Mouse (Mus musculus) forebrain, embryonic 16.5 days (tissue): ENCODE data around the gene Unc93b1. TPM values are rescaled to one million over a fixed set of nuclear protein-coding genes. Genes with fewer than 3 reads are reported as not detected.

Experiments used
- ATAC-seq: fragments of 200-750 bp; cut with Nextera tagmentation; 2 replicates; pipeline ENCODE4 v1.8.0; 2017; ENCODE audit warnings: mild to moderate bottlenecking, moderate library complexity
- H3K27ac ChIP-seq: fragments of 300-500 bp; sonication (generic); 2 replicates; pipeline ENCODE4 v1.5.1; 2014; ENCODE audit warnings: low read length, control low read depth
- H3K27me3 ChIP-seq: fragments of 300-500 bp; sonication (generic); replicated peaks from 2 replicates; pipeline ENCODE4 v1.6.1; 2014; ENCODE audit warnings: low read length; ENCODE audit not compliant: control insufficient read depth, insufficient read depth
- H3K36me3 ChIP-seq: fragments of 300-500 bp; sonication (generic); 2 replicates; pipeline ENCODE4 v1.6.1; 2014; ENCODE audit not compliant: control insufficient read depth, insufficient read depth
- H3K4me1 ChIP-seq: fragments of 300-500 bp; sonication (generic); replicated peaks from 2 replicates; pipeline ENCODE4 v1.6.1; 2014; ENCODE audit warnings: low read length; ENCODE audit not compliant: control insufficient read depth, insufficient read depth
- H3K4me2 ChIP-seq: fragments of 300-500 bp; sonication (generic); 2 replicates; pipeline ENCODE4 v1.6.1; 2014; ENCODE audit warnings: mild to moderate bottlenecking, low read length, control low read depth
- H3K4me3 ChIP-seq: fragments of 300-500 bp; sonication (generic); replicated peaks from 2 replicates; pipeline ENCODE4 v1.5.1; 2014; ENCODE audit warnings: mild to moderate bottlenecking, low read length, control low read depth
- H3K9ac ChIP-seq: fragments of 300-500 bp; sonication (generic); replicated peaks from 2 replicates; pipeline ENCODE4 v1.6.1; 2014; ENCODE audit warnings: low read depth, low read length, control low read depth
- H3K9me3 ChIP-seq: fragments of 300-500 bp; sonication (generic); 2 replicates; pipeline ENCODE4 v1.6.1; 2016; ENCODE audit warnings: low read length; ENCODE audit not compliant: control insufficient read depth
- WGBS: fragments of 180-500 bp; shearing (Covaris S2); extraction: QIAGEN DNeasy Blood & Tissue Kit; methylation state at CpG from one replicate; pipeline ENCODE4 v1.1.7; 2014; 5-methylcytosine and 5-hydroxymethylcytosine counted together
- polyA plus RNA-seq: library from polyadenylated mRNA; unstranded; fragments of >200 nt; fragmentation: Nextera tagmentation; extraction: Ambion mirVana; gene quantifications from 2 replicates; pipeline ENCODE4 v1.2.1, GENCODE M21; 2015

The Unc93b1 gene
- polyA plus RNA-seq, 1 experiment from 2014 or later: 7.7 TPM

DNA sequence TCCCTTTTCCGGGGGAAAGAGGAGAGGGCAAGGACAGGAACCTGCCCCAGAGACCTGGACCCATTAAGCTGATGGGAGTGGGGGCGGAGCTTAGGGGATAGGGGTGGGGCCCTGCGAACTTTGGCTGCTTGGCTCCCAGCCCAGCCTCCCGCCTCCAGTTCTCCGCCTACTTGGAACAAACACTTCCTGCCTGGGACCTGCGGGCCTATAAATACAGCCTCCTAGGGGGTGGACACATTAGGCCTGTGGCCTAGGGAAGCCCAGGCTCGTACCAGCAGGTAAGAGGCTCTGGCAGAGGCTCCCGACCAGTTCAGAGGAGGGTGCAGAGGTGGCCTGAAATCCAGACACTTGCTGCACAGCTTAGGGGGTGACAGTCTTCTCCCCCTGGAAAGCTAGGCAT is 51.3 kb downstream of the Unc93b1 start, which contains the start of gene Acy3:
Acy3 (plus strand) TSS at position 237 of the 400 bp plus-strand sequence.
- no peak within 1 kb of the TSS for H3K27ac ChIP-seq
- H3K27me3 ChIP-seq: no peaks in the 10 kb centered on the region
- no peak for ATAC-seq
- H3K9me3 ChIP-seq: no peaks in the 10 kb centered on the region
- H3K9ac ChIP-seq: no peak within 1 kb of the TSS
- H3K4me2 ChIP-seq: no peak within 1 kb of the TSS
- no peaks in the 10 kb centered on the region for H3K36me3 ChIP-seq
- H3K4me3 ChIP-seq: no peak within 1 kb of the TSS
- no peaks in the 10 kb centered on the region for H3K4me1 ChIP-seq
- 10% methylated on average over 8 of the region's 8 CpGs for WGBS

DNA sequence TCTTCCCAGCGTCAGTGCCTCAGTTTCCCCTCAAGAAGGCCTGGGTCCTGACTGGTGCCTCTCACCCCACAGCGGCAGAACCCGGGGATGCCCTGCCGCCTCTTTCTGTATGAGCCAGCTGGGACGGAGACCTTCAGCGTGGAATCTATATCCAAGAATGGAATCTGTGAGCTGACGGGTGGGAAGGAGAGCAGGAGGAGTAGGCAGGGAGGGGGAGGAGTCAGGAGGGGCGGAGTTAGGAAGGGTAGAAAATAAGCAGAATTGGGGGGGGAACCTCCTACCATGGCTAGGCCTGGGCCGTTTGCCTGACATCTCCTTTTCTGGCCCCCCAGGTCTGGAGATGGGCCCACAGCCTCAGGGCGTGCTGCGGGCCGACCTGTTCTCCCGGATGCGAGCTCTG is 53.1 kb downstream of the Unc93b1 start:
- no peaks in the 10 kb centered on the region for H3K9me3 ChIP-seq
- no peaks in the 10 kb centered on the region for H3K4me1 ChIP-seq
- H3K27ac ChIP-seq: no peak overlapping the region
- H3K9ac ChIP-seq: no peak overlapping the region
- no peaks in the 10 kb centered on the region for H3K27me3 ChIP-seq
- no peak overlapping the region for H3K4me3 ChIP-seq
- 86% methylated on average over 14 of the region's 14 CpGs for WGBS
- H3K4me2 ChIP-seq: no peak overlapping the region
- H3K36me3 ChIP-seq: no peaks in the 10 kb centered on the region
- no peak for ATAC-seq

DNA sequence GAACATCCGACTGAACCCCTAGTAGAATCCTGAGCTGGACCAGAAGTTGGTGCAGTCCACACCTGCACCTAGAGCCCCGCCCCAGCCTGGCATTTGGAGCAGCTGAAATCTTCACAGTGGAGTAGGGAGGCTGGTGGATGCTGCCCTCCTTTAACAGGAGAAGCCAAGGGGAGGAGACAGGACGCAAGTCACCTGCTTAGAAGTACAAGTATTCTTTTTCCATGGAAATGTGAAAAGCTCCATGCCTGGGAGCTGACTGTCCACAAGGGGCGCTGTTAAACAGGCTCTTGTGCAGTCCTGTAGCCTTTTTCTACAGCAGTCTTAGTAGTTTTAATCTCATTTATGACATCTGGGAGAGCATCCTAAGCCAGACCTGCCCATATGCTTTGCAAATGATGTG is 53.8 kb downstream of the Unc93b1 start:
- Histone ChIP-seq H3K27me3 (no peaks in the 10 kb centered on the region), H3K9ac (no peak overlapping the region), H3K9me3 (no peaks in the 10 kb centered on the region), H3K4me3 (no peak overlapping the region), H3K27ac (no peak overlapping the region), H3K36me3 (no peaks in the 10 kb centered on the region), H3K4me2 (no peak overlapping the region), H3K4me1 (no peaks in the 10 kb centered on the region)
- 86% methylated on average over 4 of the region's 4 CpGs for whole genome bisulfite sequencing
- ATAC-seq: no peak

DNA sequence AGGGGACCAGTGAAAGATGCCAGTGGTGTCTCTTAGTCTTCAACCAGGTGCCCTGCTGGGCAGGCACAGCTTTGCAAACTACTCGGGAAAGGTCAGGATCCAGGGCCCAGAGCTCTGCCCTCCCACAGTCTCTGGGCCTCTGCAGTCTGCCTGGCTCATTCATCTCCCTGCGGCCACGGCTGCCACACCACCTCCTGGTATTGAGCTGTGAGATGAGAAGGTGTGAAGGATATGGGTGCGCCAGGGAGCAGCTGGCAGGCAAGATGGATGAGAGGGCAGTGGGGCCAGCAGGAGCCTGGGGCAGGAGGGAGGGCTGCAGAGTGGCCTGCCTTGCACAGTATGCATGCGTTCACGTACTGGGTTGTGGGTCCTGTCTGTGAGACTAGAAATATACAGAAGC is 55.8 kb downstream of the Unc93b1 start:
- Histone ChIP-seq H3K9ac (no peak overlapping the region), H3K9me3 (no peaks in the 10 kb centered on the region), H3K27ac (no peak overlapping the region), H3K4me3 (no peak overlapping the region), H3K36me3 (no peaks in the 10 kb centered on the region), H3K4me1 (no peaks in the 10 kb centered on the region), H3K4me2 (no peak overlapping the region), H3K27me3 (no peaks in the 10 kb centered on the region)
- ATAC-seq: no peak
- WGBS: 73% methylated on average over 6 of the region's 6 CpGs

DNA sequence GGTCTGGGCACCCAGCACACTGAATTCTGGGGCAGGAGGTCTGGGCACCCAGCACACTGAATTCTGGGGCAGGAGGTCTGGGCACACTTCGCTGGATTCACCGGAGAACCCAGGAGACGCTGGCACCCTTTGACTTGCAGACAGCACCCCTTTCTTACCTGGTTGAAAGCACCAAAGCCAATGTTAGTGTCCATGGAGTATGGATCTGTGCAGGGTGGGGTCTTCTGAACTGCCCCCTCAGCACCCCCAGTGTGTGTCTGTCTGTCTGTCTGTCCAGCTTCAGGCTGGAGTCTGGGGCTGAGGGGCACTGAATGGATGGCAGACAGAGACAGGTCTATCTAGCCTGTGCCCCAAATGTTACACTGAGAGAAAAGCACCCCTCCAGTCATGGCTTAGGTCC is 56.6 kb downstream of the Unc93b1 start:
- Histone ChIP-seq H3K9me3 (no peaks in the 10 kb centered on the region), H3K9ac (no peak overlapping the region), H3K27ac (no peak overlapping the region), H3K36me3 (no peaks in the 10 kb centered on the region), H3K4me1 (no peaks in the 10 kb centered on the region), H3K4me2 (no peak overlapping the region), H3K27me3 (no peaks in the 10 kb centered on the region), H3K4me3 (no peak overlapping the region)
- no peak for ATAC-seq
- WGBS: 97% methylated on average over 3 of the region's 3 CpGs

DNA sequence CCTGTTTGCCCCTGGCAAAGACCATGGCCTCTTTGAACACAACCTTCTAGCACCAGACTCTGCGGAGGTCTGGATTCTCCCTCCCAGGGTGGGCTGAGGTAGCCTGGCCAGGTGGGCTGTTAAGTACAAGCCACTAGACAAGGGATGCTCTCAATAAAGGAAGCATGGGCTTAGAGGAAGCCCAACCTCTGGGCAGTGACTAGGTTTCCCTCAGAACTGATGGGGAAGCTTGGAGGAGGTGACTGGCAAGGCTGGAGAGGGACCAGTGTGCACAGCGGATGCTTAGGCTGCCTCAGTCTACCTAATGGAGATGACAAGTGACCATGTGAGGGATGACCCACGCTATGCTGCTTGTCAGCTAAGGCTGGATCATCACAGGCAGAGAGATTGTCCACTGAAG is 57.0 kb downstream of the Unc93b1 start:
- ATAC-seq: no peak
- 82% methylated on average over 3 of the region's 3 CpGs for WGBS
- Histone ChIP-seq H3K27ac (no peak overlapping the region), H3K4me2 (no peak overlapping the region), H3K36me3 (no peaks in the 10 kb centered on the region), H3K9ac (no peak overlapping the region), H3K4me1 (no peaks in the 10 kb centered on the region), H3K4me3 (no peak overlapping the region), H3K9me3 (no peaks in the 10 kb centered on the region), H3K27me3 (no peaks in the 10 kb centered on the region)

DNA sequence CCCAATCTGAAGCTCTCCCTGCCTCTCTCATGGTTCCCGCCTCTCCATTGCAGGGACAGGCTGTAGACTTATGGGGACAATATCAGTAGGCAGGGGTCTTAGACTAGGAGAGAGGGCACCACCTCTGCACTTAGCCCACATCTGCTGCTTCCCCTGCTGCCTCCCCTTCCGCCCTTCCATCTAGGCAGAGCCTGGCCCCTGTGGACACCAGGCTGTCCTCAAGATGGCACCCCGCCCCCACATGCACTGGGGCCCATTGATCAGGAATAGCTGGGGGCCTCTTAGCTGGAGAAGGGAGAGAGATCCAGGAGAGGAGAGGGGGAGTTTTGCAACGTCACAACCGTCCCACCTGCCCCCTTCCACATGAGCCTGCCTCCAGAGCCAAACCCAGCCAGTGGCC is 57.4 kb downstream of the Unc93b1 start, which contains the start of gene Tbx10:
Tbx10 (plus strand) TSS at position 337 of the 400 bp plus-strand sequence.
- H3K4me1 ChIP-seq: no peaks in the 10 kb centered on the region
- WGBS: 54% methylated on average over 5 of the region's 5 CpGs
- no peak within 1 kb of the TSS for H3K9ac ChIP-seq
- H3K4me2 ChIP-seq: no peak within 1 kb of the TSS
- H3K4me3 ChIP-seq: no peak within 1 kb of the TSS
- no peaks in the 10 kb centered on the region for H3K27me3 ChIP-seq
- H3K9me3 ChIP-seq: no peaks in the 10 kb centered on the region
- H3K27ac ChIP-seq: no peak within 1 kb of the TSS
- no peak for ATAC-seq
- H3K36me3 ChIP-seq: no peaks in the 10 kb centered on the region

DNA sequence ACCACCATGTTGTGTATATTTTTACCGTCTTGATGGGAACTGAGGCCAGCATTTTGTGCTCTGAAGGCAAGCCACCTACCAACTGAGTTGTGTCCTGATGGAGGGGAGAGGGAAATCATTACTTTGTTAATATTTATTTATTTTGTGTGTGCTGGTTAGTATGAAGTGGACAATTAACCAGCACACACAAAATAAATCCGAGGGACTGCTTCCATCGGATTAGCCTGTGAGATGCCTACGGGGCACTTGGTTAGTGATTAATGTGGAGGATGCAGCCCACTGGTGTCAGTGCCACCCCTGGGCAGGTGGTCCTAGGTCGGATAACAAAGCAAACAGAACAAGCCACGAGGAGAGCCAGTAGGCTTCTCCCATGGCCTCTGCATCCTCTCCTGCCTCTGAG is 59.9 kb downstream of the Unc93b1 start:
- Histone ChIP-seq H3K36me3 (no peaks in the 10 kb centered on the region), H3K27ac (no peak overlapping the region), H3K4me1 (peaks cover 5% of the 10 kb centered on the region), H3K27me3 (no peaks in the 10 kb centered on the region), H3K9me3 (no peaks in the 10 kb centered on the region), H3K4me2 (no peak overlapping the region), H3K9ac (no peak overlapping the region), H3K4me3 (no peak overlapping the region)
- ATAC-seq: no peak
- 68% methylated on average over 6 of the region's 6 CpGs for WGBS

DNA sequence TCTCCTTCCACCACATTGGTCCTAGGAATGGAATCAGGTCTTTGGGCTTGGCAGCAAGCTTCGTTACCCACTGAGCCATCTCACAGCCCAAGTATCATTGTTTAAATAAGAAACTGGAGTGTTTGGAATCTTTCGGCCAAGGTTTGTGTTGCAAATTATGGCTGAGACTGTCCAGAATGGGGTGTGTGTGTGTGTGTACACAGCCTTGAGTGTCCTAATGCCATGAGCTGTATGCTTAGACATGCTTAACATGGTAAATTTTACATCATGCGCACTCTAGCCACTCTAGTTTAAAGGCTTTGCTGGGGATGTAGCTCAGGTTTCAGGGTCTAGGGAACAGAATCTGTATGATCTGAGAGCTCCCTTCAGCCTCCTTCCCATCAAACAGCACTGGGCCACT is 60.5 kb downstream of the Unc93b1 start:
- Histone ChIP-seq H3K27ac (no peak overlapping the region), H3K9ac (no peak overlapping the region), H3K4me2 (no peak overlapping the region), H3K4me1 (peaks cover 6% of the 10 kb centered on the region), H3K4me3 (no peak overlapping the region), H3K9me3 (no peaks in the 10 kb centered on the region), H3K36me3 (no peaks in the 10 kb centered on the region), H3K27me3 (no peaks in the 10 kb centered on the region)
- ATAC-seq: no peak
- 89% methylated on average over 3 of the region's 3 CpGs for WGBS

DNA sequence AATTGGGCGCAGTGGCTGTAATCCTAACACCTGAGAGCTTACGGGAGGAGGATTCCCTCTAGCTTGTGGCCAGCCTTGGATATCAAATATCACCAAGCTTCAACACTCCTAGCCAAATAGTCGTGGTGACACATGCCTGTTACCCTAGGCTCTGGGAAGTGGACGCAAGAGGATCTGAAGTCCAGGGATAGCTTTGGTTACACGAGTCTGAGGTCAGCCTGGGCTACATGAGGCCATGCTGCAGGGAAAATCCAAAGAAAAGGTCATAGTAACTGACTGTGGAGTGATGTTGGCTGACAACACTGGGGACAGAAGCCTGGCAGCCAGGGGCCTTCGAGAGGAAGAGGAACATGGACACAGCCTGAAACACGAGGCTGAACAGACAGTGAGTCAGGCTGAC is 61.1 kb downstream of the Unc93b1 start:
- ATAC-seq: no peak

More for the DNA sequence above, 61.1 kb downstream of the Unc93b1 start:
- H3K27me3 ChIP-seq: no peaks in the 10 kb centered on the region
- WGBS: 74% methylated on average over 7 of the region's 7 CpGs
- H3K4me1 ChIP-seq: peaks cover 8% of the 10 kb centered on the region
- H3K9me3 ChIP-seq: no peaks in the 10 kb centered on the region
- no peaks in the 10 kb centered on the region for H3K36me3 ChIP-seq
- no peak overlapping the region for H3K4me3 ChIP-seq
- H3K27ac ChIP-seq: no peak overlapping the region
- no peak overlapping the region for H3K4me2 ChIP-seq
- H3K9ac ChIP-seq: no peak overlapping the region
